Mouse (Mus musculus): ENCODE results near the gene Phkb. TPM values are rescaled to one million over a fixed set of nuclear protein-coding genes. Genes with fewer than 3 reads are reported as not detected.
A peak's percentile ranks its signal among the peaks of the same experiment; 100 is the strongest.

Phkb gene
- total and polyA plus RNA-seq, 3 experiments: 14.1 to 18.6 TPM; not detected in 1

DNA sequence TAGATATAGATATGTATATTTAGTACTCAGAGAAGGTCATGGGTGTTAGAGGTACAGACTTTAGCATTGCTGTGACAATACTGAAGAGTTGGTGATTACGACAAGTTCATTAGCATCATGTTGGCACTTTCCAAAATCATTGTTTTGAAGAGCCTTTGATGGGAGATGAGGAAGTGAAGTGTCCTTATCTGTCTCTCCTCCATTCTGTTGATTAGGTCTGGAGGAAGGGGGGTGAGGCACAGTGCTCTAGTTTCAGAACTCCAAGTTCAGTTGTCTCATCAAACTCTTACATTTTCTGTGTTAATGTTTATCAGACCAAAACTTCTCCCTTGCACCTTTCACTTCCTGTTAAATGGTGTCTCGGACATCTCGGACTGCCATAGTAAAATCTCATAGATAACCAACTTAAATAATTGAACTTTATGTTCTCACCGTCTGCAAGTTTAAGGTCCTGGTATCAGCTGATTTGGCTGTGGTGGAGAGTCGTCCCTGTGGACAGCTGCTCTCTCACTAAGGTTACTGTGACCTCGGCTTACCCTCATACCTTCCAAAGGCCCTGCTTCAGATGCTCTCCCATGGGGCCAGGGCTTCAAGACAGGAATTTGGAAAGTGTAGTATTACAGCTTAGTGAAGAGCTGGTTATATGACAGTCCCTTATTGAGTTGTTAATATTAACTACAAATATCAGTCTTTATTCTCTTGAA, 194.1 kb downstream of the Phkb start:
- no peaks in the 10 kb centered on the region for H3K27me3 ChIP-seq (ENCODE audit: control insufficient read depth in 1 of 2, insufficient read depth in 2 of 2, low read length in 2 of 2)
- H3K9me3 ChIP-seq (replicated peaks; ENCODE audit: insufficient read depth, low read length): no peaks in the 10 kb centered on the region
- H3K36me3 ChIP-seq (ENCODE audit: control insufficient read depth in 1 of 2, insufficient read depth in 2 of 2, low read length in 2 of 2): peaks cover 0 to 11% of the 10 kb centered on the region in 2 experiments; a peak in 3 of 4 replicates
- no peak overlapping the region for H3K9ac ChIP-seq (ENCODE audit: control insufficient read depth, low read depth, low read length, poor library complexity, severe bottlenecking)
- TF ChIP-seq EP300 (IDR thresholded peaks at IDR 0.05; ENCODE audit: low read depth in 1 of 2, low read length in 2 of 2): peak in 1 of 2 experiments; percentile 56; a peak in 2 of 4 replicates
- no peak for TF ChIP-seq KAT2A (conservative IDR thresholded peaks at IDR 0.05; ENCODE audit: low read depth, low read length)
- no peak for TF ChIP-seq POLR2AphosphoS5 (IDR thresholded peaks at IDR 0.05; ENCODE audit: borderline replicate concordance, low read depth, low read length)
- TF ChIP-seq RCOR1 (IDR thresholded peaks at IDR 0.05; ENCODE audit: low read depth, low read length): peak; percentile 57; the same call in 1 of the 2 replicates
- TF ChIP-seq ZMIZ1 (IDR thresholded peaks at IDR 0.05; ENCODE audit: low read depth, low read length): no peak
- TF ChIP-seq ETS1 (IDR thresholded peaks at IDR 0.05; ENCODE audit: low read depth, low read length): 0 out of 2 replicates have a peak, but pooled peaks have one; percentile 32
- 0 out of 2 replicates have a peak, but pooled peaks have one; percentile 21 for TF ChIP-seq ELF1 (IDR thresholded peaks at IDR 0.05; ENCODE audit: low read depth, low read length)
- TF ChIP-seq CHD1 (IDR thresholded peaks at IDR 0.05; ENCODE audit: low read depth, low read length): no peak
- no peak for TF ChIP-seq CTCF (IDR thresholded peaks at IDR 0.05 in 2 of 3, conservative IDR thresholded peaks at IDR 0.05 in 1 of 3; ENCODE audit: control insufficient read depth in 1 of 3, insufficient read depth in 1 of 3, low read depth in 2 of 3, low read length in 3 of 3, poor library complexity in 1 of 3, severe bottlenecking in 1 of 3)
- TF ChIP-seq MEF2A (IDR thresholded peaks at IDR 0.05; ENCODE audit: extremely low read depth, insufficient replicate concordance, low read depth, low read length, poor library complexity, severe bottlenecking): no peak
- TF ChIP-seq MAFK (IDR thresholded peaks at IDR 0.05; ENCODE audit: borderline replicate concordance, low read depth, low read length): no peak
- TF ChIP-seq RAD21 (IDR thresholded peaks at IDR 0.05; ENCODE audit: low read depth, low read length): no peak
- TF ChIP-seq TAL1 (IDR thresholded peaks at IDR 0.05; ENCODE audit: low read length): no peak
- TF ChIP-seq BHLHE40 (IDR thresholded peaks at IDR 0.05; ENCODE audit: borderline replicate concordance, low read depth, low read length): no peak
- TF ChIP-seq TCF12 (IDR thresholded peaks at IDR 0.05; ENCODE audit: low read depth, low read length): no peak
- peak; percentile 78 for TF ChIP-seq GATA1 (IDR thresholded peaks at IDR 0.05; ENCODE audit: low read depth, low read length)
- no peak for TF ChIP-seq MYB (IDR thresholded peaks at IDR 0.05; ENCODE audit: low read depth, low read length)
- TF ChIP-seq NRF1 (IDR thresholded peaks at IDR 0.05; ENCODE audit: insufficient read depth, low read depth, low read length, poor library complexity, severe bottlenecking): no peak
- no peak for TF ChIP-seq ZNF384 (IDR thresholded peaks at IDR 0.05; ENCODE audit: low read depth, low read length)
- no peak for TF ChIP-seq SIN3A (IDR thresholded peaks at IDR 0.05; ENCODE audit: low read length)
- no peak for TF ChIP-seq TBP (IDR thresholded peaks at IDR 0.05; ENCODE audit: low read depth, low read length)
- TF ChIP-seq POLR2A (IDR thresholded peaks at IDR 0.05; ENCODE audit: control insufficient read depth in 1 of 2, insufficient read depth in 1 of 2, low read depth in 1 of 2, low read length in 2 of 2, poor library complexity in 1 of 2): no peak
- no peaks in the 10 kb centered on the region for H3K79me2 ChIP-seq (ENCODE audit: control insufficient read depth, insufficient read depth, low read length, poor library complexity)
- no peak overlapping the region for H3K4me3 ChIP-seq (ENCODE audit: control insufficient read depth in 1 of 2, insufficient read depth in 1 of 2, low read depth in 2 of 2, low read length in 2 of 2)
- H3K27ac ChIP-seq (ENCODE audit: control insufficient read depth, low read depth, low read length): peak overlapping the region; percentile 12; the same call in 1 of the 2 replicates
- peak; percentile 45 for DNase-seq (ENCODE audit: low read depth, low spot score)
- peaks cover 4 to 7% of the 10 kb centered on the region in 2 experiments; a peak in 3 of 4 replicates for H3K4me1 ChIP-seq (ENCODE audit: control insufficient read depth in 1 of 2, insufficient read depth in 2 of 2, low read length in 2 of 2)

Measured in MEL (cell line).